Mouse (Mus musculus): ENCODE measurements at regions not wholly inside any gene's neighbourhood (a gene's known extent, or its start where the extent isn't known, plus 50 kb on each side); places are given as distances from the start of the nearest gene placed in this dataset.

GRCm38 (mm10) chr2:160220562-160221021 is 113.4 kb downstream of the Gm826 start:
- in situ Hi-C loops (cut with MboI; ENCODE audit: low pct_ligation_motif_present, low pct_unique_long_range_greater_than_20kb, low sequenced_read_pairs) = loop anchor here (25.0 kb wide), 1 partner anchor 367 kb away; no protein-coding TSS in a partner anchor
- H3K27ac ChIP-seq (ENCODE audit: insufficient read depth, low read depth) = no peak overlapping the region
- DNase-seq (ENCODE audit: extremely low read depth) = peak; percentile 72
- H3K79me2 ChIP-seq (replicated peaks; ENCODE audit: control insufficient read depth, extremely low read depth, insufficient read depth, poor library complexity, severe bottlenecking) = no peaks in the 10 kb centered on the region
- no peak overlapping the region for H3K4me2 ChIP-seq (ENCODE audit: insufficient read depth, low read depth, poor library complexity, severe bottlenecking)
- H3K4me1 ChIP-seq (ENCODE audit: control insufficient read depth in 1 of 2, insufficient read depth in 2 of 2) = peaks cover 6 to 34% of the 10 kb centered on the region in 2 experiments; a peak in 3 of 4 replicates
- TF ChIP-seq NELFE (IDR thresholded peaks at IDR 0.05; ENCODE audit: low read depth, low read length) = no peak
- TF ChIP-seq MAFK (IDR thresholded peaks at IDR 0.05; ENCODE audit: insufficient replicate concordance, low read length) = no peak
- TF ChIP-seq GABPA (IDR thresholded peaks at IDR 0.05; ENCODE audit: insufficient replicate concordance, low read depth, low read length) = no peak
- TF ChIP-seq E2F4 (IDR thresholded peaks at IDR 0.05; ENCODE audit: insufficient replicate concordance, low read depth, low read length) = no peak
- TF ChIP-seq RCOR1 (conservative IDR thresholded peaks at IDR 0.05; ENCODE audit: low read depth, low read length) = no peak
- no peak for TF ChIP-seq UBTF (IDR thresholded peaks at IDR 0.05; ENCODE audit: low read depth, low read length)
- peak; percentile 77 for TF ChIP-seq ETS1 (conservative IDR thresholded peaks at IDR 0.05; ENCODE audit: low read depth, low read length)
- 0 out of 2 replicates have a peak, but pooled peaks have one; percentile 11 for TF ChIP-seq EP300 (IDR thresholded peaks at IDR 0.05; ENCODE audit: low read length)
- peak; percentile 52; the same call in 1 of the 2 replicates for TF ChIP-seq ELF1 (IDR thresholded peaks at IDR 0.05; ENCODE audit: low read depth, low read length)
- TF ChIP-seq BHLHE40 (IDR thresholded peaks at IDR 0.05; ENCODE audit: low read depth, low read length) = peak; percentile 88
- TF ChIP-seq MXI1 (IDR thresholded peaks at IDR 0.05; ENCODE audit: low read depth, low read length) = no peak
- no peak for TF ChIP-seq SIN3A (IDR thresholded peaks at IDR 0.05; ENCODE audit: low read length)
- TF ChIP-seq PAX5 (IDR thresholded peaks at IDR 0.05; ENCODE audit: low read length) = no peak
- TF ChIP-seq MEF2A (IDR thresholded peaks at IDR 0.05; ENCODE audit: borderline replicate concordance, low read depth, low read length) = 0 out of 2 replicates have a peak, but pooled peaks have one; percentile 26
- TF ChIP-seq CHD1 (IDR thresholded peaks at IDR 0.05; ENCODE audit: low read depth, low read length) = no peak
- no peaks in the 10 kb centered on the region for H3K27me3 ChIP-seq (replicated peaks)
- H3K9ac ChIP-seq (ENCODE audit: insufficient read depth, low read depth) = peak overlapping the region; percentile 24; the same call in 1 of the 2 replicates
- H3K36me3 ChIP-seq (replicated peaks in 1 of 2; ENCODE audit: control insufficient read depth in 1 of 2, insufficient read depth in 1 of 2, low read length in 1 of 2) = no peaks in the 10 kb centered on the region
- no peak overlapping the region for H3K4me3 ChIP-seq (replicated peaks in 1 of 3; ENCODE audit: low read depth in 2 of 3, low read length in 2 of 3, poor library complexity in 1 of 3)
- dilution Hi-C loops (cut with MboI; ENCODE audit: extremely low pct_ligation_motif_present, extremely low pct_unique_long_range_greater_than_20kb, low sequenced_read_pairs) = no loop called here
- no peaks in the 10 kb centered on the region for H3K9me3 ChIP-seq (replicated peaks; ENCODE audit: low read length)

- H3K79me2 ChIP-seq (replicated peaks; ENCODE audit: control insufficient read depth, extremely low read depth, insufficient read depth, poor library complexity, severe bottlenecking) = no peaks in the 10 kb centered on the region
Measured at GRCm38 (mm10) chr2:160214032-160214812, 119.7 kb downstream of the Gm826 start.

More at GRCm38 (mm10) chr2:160214032-160214812, 119.7 kb downstream of the Gm826 start:
- H3K4me1 ChIP-seq (ENCODE audit: control insufficient read depth in 1 of 2, insufficient read depth in 2 of 2) = peaks cover 12 to 30% of the 10 kb centered on the region in 2 experiments
- dilution Hi-C loops (cut with MboI; ENCODE audit: extremely low pct_ligation_motif_present, extremely low pct_unique_long_range_greater_than_20kb, low sequenced_read_pairs) (no loop called here), in situ Hi-C loops (cut with MboI; ENCODE audit: low pct_ligation_motif_present, low pct_unique_long_range_greater_than_20kb, low sequenced_read_pairs) (loop anchor here (25.0 kb wide), 1 partner anchor 373 kb away; no protein-coding TSS in a partner anchor)
- H3K4me3 ChIP-seq (replicated peaks in 1 of 3; ENCODE audit: low read depth in 2 of 3, low read length in 2 of 3, poor library complexity in 1 of 3) = no peak overlapping the region
- H3K4me2 ChIP-seq (ENCODE audit: insufficient read depth, low read depth, poor library complexity, severe bottlenecking) = 0 out of 2 replicates have a peak overlapping the region, but pooled peaks have one; percentile 17
- no peaks in the 10 kb centered on the region for H3K36me3 ChIP-seq (replicated peaks in 1 of 2; ENCODE audit: control insufficient read depth in 1 of 2, insufficient read depth in 1 of 2, low read length in 1 of 2)
- peak overlapping the region; percentile 20; the same call in 1 of the 2 replicates for H3K9ac ChIP-seq (ENCODE audit: insufficient read depth, low read depth)
- peak; percentile 79 for DNase-seq (ENCODE audit: extremely low read depth)
- peak; percentile 25 for TF ChIP-seq MEF2A (IDR thresholded peaks at IDR 0.05; ENCODE audit: borderline replicate concordance, low read depth, low read length)
- peak; percentile 75 for TF ChIP-seq IRF4 (IDR thresholded peaks at IDR 0.05; ENCODE audit: low read depth, low read length)
- TF ChIP-seq MXI1 (IDR thresholded peaks at IDR 0.05; ENCODE audit: low read depth, low read length) = no peak
- peak; percentile 43; the same call in 1 of the 2 replicates for TF ChIP-seq CHD2 (IDR thresholded peaks at IDR 0.05; ENCODE audit: low read length)
- TF ChIP-seq JUN (IDR thresholded peaks at IDR 0.05; ENCODE audit: insufficient read depth, low read depth, low read length) = peak; percentile 58; the same call in 1 of the 2 replicates
- peak; percentile 87 for TF ChIP-seq BHLHE40 (IDR thresholded peaks at IDR 0.05; ENCODE audit: low read depth, low read length)
- TF ChIP-seq EP300 (IDR thresholded peaks at IDR 0.05; ENCODE audit: low read length) = peak; percentile 56
- TF ChIP-seq NRF1 (IDR thresholded peaks at IDR 0.05; ENCODE audit: low read depth, low read length) = no peak
- peak; percentile 47 for TF ChIP-seq ETS1 (conservative IDR thresholded peaks at IDR 0.05; ENCODE audit: low read depth, low read length)
- TF ChIP-seq JUND (conservative IDR thresholded peaks at IDR 0.05; ENCODE audit: low read depth, low read length) = peak; percentile 75
- 0 out of 2 replicates have a peak, but pooled peaks have one; percentile 31 for TF ChIP-seq SIN3A (IDR thresholded peaks at IDR 0.05; ENCODE audit: low read length)
- H3K27me3 ChIP-seq (replicated peaks) = no peaks in the 10 kb centered on the region
- no peaks in the 10 kb centered on the region for H3K9me3 ChIP-seq (replicated peaks; ENCODE audit: low read length)
- peak overlapping the region; percentile 36 for H3K27ac ChIP-seq (ENCODE audit: insufficient read depth, low read depth)
